Mouse (Mus musculus): ENCODE results near the gene 3110040N11Rik.

The 3110040N11Rik gene

DNA sequence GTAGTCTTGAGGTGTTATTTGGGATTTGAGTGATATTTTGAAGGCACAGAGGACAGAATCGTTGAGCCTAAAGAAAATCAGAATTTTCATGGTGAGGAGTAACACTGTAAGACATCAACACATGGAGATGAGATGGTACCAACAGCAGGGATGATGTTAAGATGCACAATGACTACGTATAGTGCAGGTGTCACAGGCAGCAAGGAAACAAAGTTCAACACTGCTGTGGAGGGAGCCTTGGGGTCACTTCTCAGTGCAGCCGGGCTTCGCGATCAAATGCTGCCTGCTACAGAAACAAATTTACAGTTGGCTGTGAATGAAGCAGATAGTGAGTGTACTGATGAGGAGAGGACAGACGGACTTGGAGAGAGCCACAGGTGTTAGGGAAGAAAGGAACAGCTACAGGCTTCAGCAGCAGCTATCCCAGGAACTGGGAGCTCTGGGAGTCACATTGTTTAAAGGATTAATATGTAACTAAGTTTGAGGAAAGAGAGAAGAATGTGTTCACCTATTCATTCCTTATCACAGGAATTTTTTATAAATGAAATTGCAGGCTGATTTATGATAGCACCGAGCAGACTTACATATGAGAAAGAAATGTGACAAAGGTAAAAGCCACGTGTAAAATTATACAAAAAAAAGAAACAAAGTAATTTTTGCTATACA lies 50.4 kb downstream of the 3110040N11Rik start:
- no peak for DNase-seq (ENCODE audit: low spot score in 2 of 2)

DNA sequence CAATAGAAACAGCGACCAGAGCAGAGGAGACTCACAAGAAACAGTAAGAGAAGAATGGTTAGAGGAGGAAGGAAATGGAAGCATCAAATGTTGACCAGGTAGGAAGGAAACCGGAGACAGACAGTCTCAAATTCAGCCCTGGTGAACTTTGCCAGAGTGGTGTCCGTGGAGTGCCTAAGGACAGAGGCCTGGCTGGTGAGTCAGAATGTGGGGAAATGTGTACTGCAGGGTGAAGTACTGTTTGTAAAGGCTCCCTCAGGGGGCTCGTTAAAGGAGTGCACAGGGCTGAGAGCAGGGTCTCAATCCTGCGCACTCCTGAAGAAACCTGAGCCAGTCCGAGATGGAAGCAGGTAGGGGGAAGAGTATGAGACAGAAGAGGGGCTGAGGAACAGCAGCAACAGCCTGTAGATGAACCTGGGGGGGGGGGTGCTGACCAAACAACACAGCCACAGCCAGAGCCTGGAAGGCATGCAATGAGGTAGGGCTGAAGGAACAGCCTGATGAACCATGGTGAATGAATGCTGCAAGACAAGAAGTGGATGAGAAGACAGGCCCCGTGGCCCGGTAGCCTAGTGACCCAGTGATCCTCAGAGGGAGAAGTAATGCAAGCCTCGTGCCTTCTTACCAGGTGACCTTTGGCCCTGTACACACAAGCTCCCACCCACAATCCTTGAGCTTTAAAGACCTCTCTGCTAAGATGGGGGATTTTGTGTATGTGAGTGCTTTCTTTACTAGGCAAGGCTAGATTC lies 53.8 kb downstream of the 3110040N11Rik start:
- DNase-seq (ENCODE audit: low spot score in 2 of 2) = no peak

GRCm38 (mm10) chr7:81732183-81733089 lies 56.8 kb downstream of the 3110040N11Rik start:
- DNase-seq (ENCODE audit: low spot score in 2 of 2) = no peak
